Mouse (Mus musculus): Measurements from ENCODE around the gene Mrpl17.

The Mrpl17 gene

GRCm38 (mm10) chr7:105767729-105768165 lies 43.2 kb downstream of the Mrpl17 start:
- TF ChIP-seq NANOG (IDR thresholded peaks at IDR 0.05; ENCODE audit: borderline replicate concordance, low read length) = no peak
- TF ChIP-seq CTCF (conservative IDR thresholded peaks at IDR 0.05; ENCODE audit: low read length) = no peak
- no peak for TF ChIP-seq POU5F1 (IDR thresholded peaks at IDR 0.05; ENCODE audit: borderline replicate concordance, low read length)
- Histone ChIP-seq H3K4me1 (replicated peaks; ENCODE audit: low read depth, low read length) (peaks cover 10% of the 10 kb centered on the region; the same call in 1 of the 2 replicates), H3K27me3 (ENCODE audit: insufficient read depth, low read length) (peaks cover 91% of the 10 kb centered on the region), H3K4me3 (replicated peaks; ENCODE audit: low read length) (no peak overlapping the region), H3K9me3 (ENCODE audit: low read length) (no peaks in the 10 kb centered on the region), H3K36me3 (ENCODE audit: insufficient read depth, low read length) (no peaks in the 10 kb centered on the region)

DNA sequence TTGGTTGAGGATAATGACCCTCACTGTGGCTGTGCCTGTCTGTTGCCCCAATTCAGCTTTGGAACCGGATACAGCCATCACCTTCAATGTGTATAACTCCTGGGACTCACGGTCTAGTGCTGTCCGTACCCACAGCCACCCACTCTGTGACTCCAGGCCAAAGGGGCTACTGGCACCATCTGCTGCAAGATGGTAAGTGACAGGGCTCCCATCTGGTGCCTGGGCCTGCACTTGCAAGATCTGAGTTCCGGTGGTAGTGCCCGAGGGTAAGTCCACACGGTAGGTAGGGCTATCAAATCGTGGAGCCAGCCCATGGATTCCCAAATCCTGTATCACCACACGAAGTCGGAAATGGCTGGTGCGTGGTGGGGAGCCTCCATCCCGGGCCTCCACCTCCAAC lies 46.6 kb downstream of the Mrpl17 start:
- no peak for TF ChIP-seq POU5F1 (IDR thresholded peaks at IDR 0.05; ENCODE audit: borderline replicate concordance, low read length)
- TF ChIP-seq NANOG (IDR thresholded peaks at IDR 0.05; ENCODE audit: borderline replicate concordance, low read length) = no peak
- TF ChIP-seq CTCF (conservative IDR thresholded peaks at IDR 0.05; ENCODE audit: low read length) = no peak
- Histone ChIP-seq H3K9me3 (ENCODE audit: low read length) (no peaks in the 10 kb centered on the region), H3K4me1 (replicated peaks; ENCODE audit: low read depth, low read length) (peaks cover 7% of the 10 kb centered on the region; the same call in 1 of the 2 replicates), H3K4me3 (replicated peaks; ENCODE audit: low read length) (no peak overlapping the region), H3K27me3 (ENCODE audit: insufficient read depth, low read length) (peaks cover 84% of the 10 kb centered on the region), H3K36me3 (ENCODE audit: insufficient read depth, low read length) (no peaks in the 10 kb centered on the region)

- Histone ChIP-seq H3K4me1 (replicated peaks; ENCODE audit: low read depth, low read length) (peaks cover 13% of the 10 kb centered on the region), H3K36me3 (ENCODE audit: insufficient read depth, low read length) (no peaks in the 10 kb centered on the region), H3K27me3 (ENCODE audit: insufficient read depth, low read length) (peaks cover 86% of the 10 kb centered on the region), H3K4me3 (replicated peaks; ENCODE audit: low read length) (peak overlapping the region; percentile 81), H3K9me3 (ENCODE audit: low read length) (no peaks in the 10 kb centered on the region)
- TF ChIP-seq CTCF (conservative IDR thresholded peaks at IDR 0.05; ENCODE audit: low read length) (no peak), NANOG (IDR thresholded peaks at IDR 0.05; ENCODE audit: borderline replicate concordance, low read length) (no peak), POU5F1 (IDR thresholded peaks at IDR 0.05; ENCODE audit: borderline replicate concordance, low read length) (no peak)
Observed at GRCm38 (mm10) chr7:105762517-105763270, 48.2 kb downstream of the Mrpl17 start.

DNA sequence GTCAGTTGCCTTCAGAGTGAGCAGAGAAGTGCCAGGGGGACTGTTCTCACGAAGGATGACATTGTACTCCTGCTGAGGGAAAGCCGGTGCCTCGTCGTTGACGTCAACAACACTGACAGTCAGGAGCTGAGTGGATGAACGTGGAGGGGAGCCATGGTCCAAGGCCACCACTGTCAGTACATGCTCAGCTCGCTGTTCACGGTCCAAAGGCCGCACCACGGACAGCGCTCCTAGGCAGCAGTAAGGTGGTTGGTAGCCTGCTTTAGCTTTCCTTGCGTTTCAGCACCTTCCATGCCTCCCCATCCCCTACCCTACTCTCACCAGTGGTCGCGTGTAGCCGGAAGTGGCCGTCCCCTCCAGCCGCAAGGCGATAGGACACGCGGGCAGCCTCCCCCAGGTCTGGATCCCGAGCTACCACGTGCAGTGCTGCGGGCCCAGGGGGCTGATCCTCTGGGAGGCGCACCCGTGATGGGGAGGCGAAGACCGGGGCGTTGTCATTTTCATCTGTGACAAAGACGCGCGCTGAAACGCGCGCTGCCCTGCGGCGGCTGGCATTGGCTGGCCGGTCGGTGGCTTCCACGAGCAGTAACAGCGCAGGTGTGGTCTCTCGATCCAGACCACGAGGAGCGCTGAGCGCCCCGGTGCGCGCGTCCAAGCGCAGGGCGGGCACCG lies 49.0 kb downstream of the Mrpl17 start:
- TF ChIP-seq CTCF (conservative IDR thresholded peaks at IDR 0.05; ENCODE audit: low read length) = no peak
- no peak for TF ChIP-seq NANOG (IDR thresholded peaks at IDR 0.05; ENCODE audit: borderline replicate concordance, low read length)
- no peak for TF ChIP-seq POU5F1 (IDR thresholded peaks at IDR 0.05; ENCODE audit: borderline replicate concordance, low read length)
- Histone ChIP-seq H3K4me1 (replicated peaks; ENCODE audit: low read depth, low read length) (peaks cover 13% of the 10 kb centered on the region), H3K36me3 (ENCODE audit: insufficient read depth, low read length) (no peaks in the 10 kb centered on the region), H3K9me3 (ENCODE audit: low read length) (no peaks in the 10 kb centered on the region), H3K27me3 (ENCODE audit: insufficient read depth, low read length) (peaks cover 87% of the 10 kb centered on the region), H3K4me3 (replicated peaks; ENCODE audit: low read length) (peak overlapping the region; percentile 81)

GRCm38 (mm10) chr7:105753281-105753680 lies 57.6 kb downstream of the Mrpl17 start:
- Histone ChIP-seq H3K4me3 (replicated peaks; ENCODE audit: low read length) (0 out of 2 replicates have a peak overlapping the region, but pooled peaks have one; percentile 68), H3K9me3 (ENCODE audit: low read length) (no peaks in the 10 kb centered on the region), H3K4me1 (replicated peaks; ENCODE audit: low read depth, low read length) (peaks cover 26% of the 10 kb centered on the region), H3K36me3 (ENCODE audit: insufficient read depth, low read length) (peaks cover 21% of the 10 kb centered on the region), H3K27me3 (ENCODE audit: insufficient read depth, low read length) (peaks cover 47% of the 10 kb centered on the region)
- no peak for TF ChIP-seq NANOG (IDR thresholded peaks at IDR 0.05; ENCODE audit: borderline replicate concordance, low read length)
